Mouse (Mus musculus): ENCODE results near the gene Cavin1.

- no peak for TF ChIP-seq EP300 (IDR thresholded peaks at IDR 0.05)
- TF ChIP-seq CTCF (IDR thresholded peaks at IDR 0.05): no peak
Measured at GRCm38 (mm10) chr11:100959826-100960225, 10.9 kb downstream of the Cavin1 start.
